Mouse (Mus musculus): ENCODE results near the gene Mtap.

Mtap gene

GRCm38 (mm10) chr4:89137542-89138360 is 829 bp downstream of the Mtap start:
- peak; percentile 66 for DNase-seq

DNA sequence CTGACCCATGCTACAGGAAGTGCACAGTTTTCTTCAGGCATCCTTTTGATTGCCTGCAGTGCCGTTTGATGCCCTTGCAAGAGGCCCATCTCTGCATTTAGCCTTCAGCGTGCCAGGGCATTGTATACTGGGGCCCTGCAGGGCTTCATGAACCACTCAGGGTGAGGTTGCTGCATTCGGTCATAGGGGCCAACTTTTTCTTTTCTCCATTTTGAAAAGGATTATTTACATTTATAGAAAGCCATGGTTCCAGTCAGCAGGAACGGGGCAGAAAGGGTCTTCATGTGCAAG is 1.4 kb downstream of the Mtap start:
- DNase-seq = no peak

- no peak for DNase-seq
Measured at GRCm38 (mm10) chr4:89140832-89141231, 3.9 kb downstream of the Mtap start.

DNA sequence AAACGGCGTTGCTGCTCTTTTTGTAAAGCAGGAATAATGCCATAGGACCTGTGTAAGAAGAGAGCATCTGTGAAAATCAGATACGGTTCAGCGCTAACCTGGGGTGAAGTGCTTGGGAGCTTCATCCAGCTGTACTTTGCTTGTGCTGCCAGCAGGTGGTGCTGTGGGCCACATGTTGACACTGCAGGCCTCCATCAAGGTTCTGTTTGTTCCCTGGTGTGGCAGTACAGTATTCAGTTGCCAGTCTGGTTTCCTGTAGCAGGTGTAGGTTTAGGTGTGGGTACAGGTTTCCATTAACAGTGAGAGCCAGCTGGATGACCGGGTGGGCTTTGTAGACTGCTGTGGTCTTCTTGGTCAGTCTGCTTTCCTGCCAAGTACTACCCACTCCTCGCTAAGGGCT is 8.5 kb downstream of the Mtap start:
- DNase-seq = peak; percentile 75

DNA sequence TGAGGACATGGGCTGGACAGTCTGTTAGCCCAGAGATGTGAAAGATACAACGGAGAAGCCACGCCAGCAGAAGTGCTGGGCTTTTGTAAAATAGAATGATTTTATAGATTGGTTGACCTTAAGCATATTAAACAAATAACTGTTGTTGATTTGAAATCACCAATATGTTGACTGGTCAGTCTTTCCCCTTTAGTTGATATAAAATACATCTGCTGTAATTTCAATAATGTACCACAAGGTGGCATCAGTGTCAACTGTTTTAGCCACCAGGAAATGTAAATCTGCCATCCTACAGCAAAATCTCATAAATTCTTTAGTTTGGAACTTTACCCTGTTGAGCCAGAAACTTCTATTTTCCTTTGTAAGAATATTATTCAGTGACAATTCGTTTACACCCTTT is 9.4 kb downstream of the Mtap start:
- DNase-seq = peak; percentile 65

DNA sequence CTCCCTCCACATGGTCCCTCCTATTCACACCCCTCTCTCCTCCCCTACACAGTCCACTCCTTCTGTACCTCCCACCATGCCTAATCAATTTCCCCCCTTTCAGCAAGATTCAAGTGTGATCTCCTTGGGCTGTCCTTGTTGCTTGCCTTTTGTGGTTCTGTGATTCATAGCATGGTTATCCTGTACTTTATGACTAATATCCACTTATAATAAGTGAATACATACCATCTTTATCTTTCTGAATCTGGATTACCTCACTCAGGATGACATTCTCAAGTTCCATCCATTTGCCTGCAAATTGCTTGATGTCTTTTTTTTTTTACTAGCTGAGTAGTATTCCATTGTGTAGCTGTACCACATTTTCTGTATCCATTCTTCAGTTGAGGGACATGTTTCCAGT is 12.3 kb downstream of the Mtap start:
- no peak for DNase-seq

- DNase-seq = no peak
Measured at GRCm38 (mm10) chr4:89161389-89161788, 24.5 kb downstream of the Mtap start.

DNA sequence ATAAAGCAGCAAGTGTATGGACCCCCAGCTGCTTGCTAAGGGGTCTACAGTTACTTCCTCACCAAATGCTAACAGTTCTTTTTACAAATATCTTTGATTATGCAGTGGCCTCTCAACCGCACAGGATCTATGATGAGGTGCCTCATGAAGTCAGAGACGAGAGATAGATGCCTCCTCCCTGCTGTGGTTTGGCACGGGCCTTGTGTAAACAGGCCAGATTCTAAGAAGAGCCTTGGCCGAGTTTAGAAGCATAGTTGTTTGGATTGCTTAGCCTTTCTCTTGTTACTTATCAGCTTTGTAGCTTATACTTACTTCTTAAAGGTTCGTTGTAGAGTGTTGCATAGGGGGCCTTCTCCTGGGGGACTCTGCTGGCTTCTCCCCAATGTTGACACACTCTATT is 25.6 kb downstream of the Mtap start:
- no peak for DNase-seq

GRCm38 (mm10) chr4:89163613-89164012 is 26.7 kb downstream of the Mtap start:
- DNase-seq = no peak

GRCm38 (mm10) chr4:89164681-89165080 is 27.8 kb downstream of the Mtap start:
- no peak for DNase-seq

DNA sequence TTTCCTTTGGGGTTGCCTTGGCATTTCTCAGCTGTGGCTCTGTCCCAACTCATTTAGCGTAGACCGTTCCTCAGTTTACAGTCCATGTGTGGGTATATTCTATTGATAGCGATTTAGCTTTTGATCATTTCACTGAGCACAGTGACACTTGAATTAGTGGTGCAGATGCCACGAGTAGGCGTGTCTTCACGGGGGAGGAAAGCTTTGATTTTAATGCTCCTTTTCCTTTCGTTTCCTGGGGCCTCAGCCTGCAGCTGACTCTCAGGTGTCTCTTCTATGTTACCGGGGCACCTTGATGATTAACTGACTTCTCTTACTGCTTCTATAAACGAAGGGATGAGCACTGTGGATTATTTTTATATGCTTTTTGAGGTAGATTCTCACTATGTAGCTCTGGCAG is 32.0 kb downstream of the Mtap start:
- no peak for DNase-seq

DNA sequence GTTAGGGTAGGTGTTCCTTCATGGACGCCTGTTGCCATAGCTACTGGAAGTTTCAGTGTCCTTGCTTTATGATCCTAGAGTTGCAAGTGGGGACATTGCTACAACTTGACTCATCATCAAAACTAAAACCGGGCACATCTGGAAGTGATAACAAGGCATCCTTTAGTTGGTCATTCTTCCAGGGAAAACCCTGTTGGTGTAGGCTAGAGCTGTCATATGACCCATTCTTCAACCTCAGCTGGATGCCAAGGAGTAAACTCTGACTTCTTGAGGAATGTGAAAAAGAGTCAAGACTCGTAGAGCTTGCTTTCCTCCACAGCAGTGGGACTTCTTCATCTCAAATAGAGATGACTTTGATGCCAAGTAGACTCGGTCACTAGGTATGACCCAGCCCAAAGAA is 32.8 kb downstream of the Mtap start:
- no peak for DNase-seq

GRCm38 (mm10) chr4:89170931-89171330 is 34.0 kb downstream of the Mtap start:
- no peak for DNase-seq

DNA sequence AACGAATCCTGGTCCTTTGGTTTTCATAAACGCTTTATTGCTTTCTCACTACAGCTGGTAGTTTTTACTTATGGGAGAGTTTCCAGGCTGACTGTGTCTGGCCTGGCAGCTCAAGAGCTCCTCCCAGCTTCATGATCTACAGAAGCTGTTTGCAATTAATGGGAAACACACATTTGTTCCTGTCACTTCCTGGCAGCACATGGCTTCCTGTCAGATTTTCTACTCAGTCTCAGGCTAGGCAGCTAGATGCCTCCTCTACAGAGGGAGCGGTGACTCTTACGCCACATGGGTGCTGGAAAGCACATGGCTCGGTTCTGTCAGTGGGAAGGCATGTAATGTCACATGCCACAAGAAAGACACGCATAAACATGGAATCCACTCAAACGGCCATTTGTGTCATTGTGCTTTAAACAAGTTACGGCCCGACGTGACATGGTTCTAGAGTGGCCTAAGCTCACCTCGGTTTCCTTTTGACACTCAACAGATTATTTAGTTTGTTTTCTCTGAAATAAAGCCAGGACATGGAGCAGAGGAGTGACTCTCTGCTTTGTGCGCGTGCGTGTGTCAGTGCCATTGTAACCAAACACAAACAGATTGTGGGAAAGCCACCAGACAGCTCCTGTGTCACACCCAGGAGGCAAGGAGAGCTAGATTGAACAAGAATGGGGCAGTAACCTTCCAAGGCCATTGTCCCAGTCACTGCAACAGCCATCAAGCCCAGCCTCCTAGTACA is 36.1 kb downstream of the Mtap start:
- DNase-seq = no peak

GRCm38 (mm10) chr4:89177514-89178307 is 40.8 kb downstream of the Mtap start:
- DNase-seq = no peak

GRCm38 (mm10) chr4:89180121-89180520 is 43.2 kb downstream of the Mtap start:
- no peak for DNase-seq

GRCm38 (mm10) chr4:89181656-89182055 is 44.7 kb downstream of the Mtap start:
- no peak for DNase-seq

DNA sequence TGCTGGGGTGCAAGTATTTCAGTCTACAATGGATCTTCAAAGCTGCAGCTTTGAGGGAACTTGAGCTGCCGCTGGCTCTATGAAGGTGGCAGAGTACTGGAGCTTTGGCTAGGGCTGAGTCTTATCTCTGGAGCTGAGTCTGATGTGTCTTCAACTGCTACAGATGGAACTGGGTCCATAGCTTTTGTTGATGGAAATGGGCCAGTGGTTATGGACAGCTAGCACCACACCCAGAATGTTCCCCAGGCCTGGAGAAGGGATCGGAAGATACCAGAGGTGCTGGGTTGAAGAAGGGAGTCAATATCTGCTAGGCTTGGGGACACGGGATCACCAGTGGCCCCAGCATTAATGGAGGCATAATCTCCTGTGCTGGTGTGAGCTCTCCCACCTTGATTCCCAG is 45.6 kb downstream of the Mtap start:
- no peak for DNase-seq

GRCm38 (mm10) chr4:89195481-89195880 is 58.6 kb downstream of the Mtap start:
- no peak for DNase-seq

- no peak for DNase-seq
Measured at GRCm38 (mm10) chr4:89197128-89197527, 60.2 kb downstream of the Mtap start.

- DNase-seq = no peak
Measured at GRCm38 (mm10) chr4:89200806-89201205, 63.9 kb downstream of the Mtap start.

DNA sequence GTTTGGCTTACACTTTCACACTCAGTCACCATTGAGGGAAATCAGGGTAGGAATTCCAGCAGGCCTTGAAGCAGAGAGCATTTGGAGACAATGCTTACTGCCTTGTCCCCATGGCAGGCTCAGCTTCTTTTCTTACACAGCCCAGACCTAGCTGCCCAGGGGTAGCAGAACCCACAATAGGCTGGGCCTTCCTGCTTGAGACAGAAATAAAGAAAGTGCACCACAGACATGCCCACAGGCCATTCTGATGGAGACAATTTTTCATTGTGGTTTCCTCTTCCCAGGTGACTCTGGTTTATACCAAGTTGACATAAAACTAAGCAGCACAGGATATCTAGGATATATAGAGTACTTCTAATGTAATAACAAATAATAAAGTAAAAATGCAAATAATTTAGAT is 72.4 kb downstream of the Mtap start:
- no peak for DNase-seq

- no peak for DNase-seq
Measured at GRCm38 (mm10) chr4:89210314-89210713, 73.4 kb downstream of the Mtap start.

DNA sequence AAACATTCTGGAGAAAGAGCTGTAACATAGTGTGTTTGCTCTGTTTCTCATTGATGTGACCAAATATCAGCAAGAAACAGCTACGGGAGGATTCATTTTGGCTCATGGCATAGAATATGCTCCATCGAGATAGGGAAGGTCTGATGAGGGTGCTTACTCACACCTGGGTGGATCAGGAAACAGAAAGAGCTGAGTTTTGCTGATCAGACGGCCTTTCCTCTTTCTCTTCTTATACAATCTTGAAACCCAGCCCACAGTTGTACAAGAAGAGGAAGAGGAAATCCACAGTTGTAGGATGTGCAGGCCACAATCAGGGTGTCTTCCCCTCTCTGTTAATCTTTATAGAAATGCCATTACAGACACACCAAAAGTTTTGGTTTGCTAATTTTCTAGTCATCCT is 75.3 kb downstream of the Mtap start:
- DNase-seq = no peak
